Mouse (Mus musculus) lung, postnatal 0 days (tissue): ENCODE results near the gene Sarm1. TPM values are rescaled to one million over a fixed set of nuclear protein-coding genes. Genes with fewer than 3 reads are reported as not detected.
A peak's percentile ranks its signal among the peaks of the same experiment; 100 is the strongest.

Source experiments
- ATAC-seq: fragments of 200-750 bp; cut with Nextera tagmentation; 2 replicates; pipeline ENCODE4 v1.8.0; 2017; ENCODE audit warnings: moderate library complexity
- DNase-seq: peaks from one replicate; pipeline ENCODE4 v3.0.0-alpha.2; 2016; ENCODE audit warnings: low spot score
- H3K27ac ChIP-seq: fragments of 300-500 bp; sonication (generic); 2 replicates; pipeline ENCODE4 v1.5.1; 2014; ENCODE audit warnings: antibody characterized with exemption, mild to moderate bottlenecking, low read length, mixed read lengths
- H3K27me3 ChIP-seq: fragments of 300-500 bp; sonication (generic); replicated peaks from 2 replicates; pipeline ENCODE4 v1.6.1; 2014; ENCODE audit warnings: low read length, mixed read lengths; ENCODE audit not compliant: insufficient read depth
- H3K36me3 ChIP-seq: fragments of 300-500 bp; sonication (generic); 2 replicates; pipeline ENCODE4 v1.6.1; 2014; ENCODE audit warnings: low read length, mixed read lengths; ENCODE audit not compliant: insufficient read depth
- H3K4me1 ChIP-seq: fragments of 300-500 bp; sonication (generic); 2 replicates; pipeline ENCODE4 v1.6.1; 2014; ENCODE audit warnings: antibody characterized with exemption, low read depth, low read length, mixed read lengths; ENCODE audit not compliant: insufficient read depth
- H3K4me2 ChIP-seq: fragments of 300-500 bp; sonication (generic); replicated peaks from 2 replicates; pipeline ENCODE4 v1.6.1; 2014; ENCODE audit warnings: low read depth, mild to moderate bottlenecking, low read length, moderate library complexity, mixed read lengths
- H3K4me3 ChIP-seq: fragments of 300-500 bp; sonication (generic); 2 replicates; pipeline ENCODE4 v1.5.1; 2014; ENCODE audit warnings: low read depth, low read length
- H3K9ac ChIP-seq: fragments of 300-500 bp; sonication (generic); replicated peaks from 2 replicates; pipeline ENCODE4 v1.6.1; 2014; ENCODE audit warnings: low read depth, mild to moderate bottlenecking
- H3K9me3 ChIP-seq: fragments of 300-500 bp; sonication (generic); 2 replicates; pipeline ENCODE4 v1.6.1; 2016; ENCODE audit warnings: low read length, mixed read lengths
- CTCF ChIP-seq: IDR thresholded peaks from 2 replicates; pipeline ENCODE4 v1.5.1; 2016; ENCODE audit warnings: antibody characterized with exemption, mild to moderate bottlenecking
- EP300 ChIP-seq: IDR thresholded peaks from 2 replicates; pipeline ENCODE4 v1.6.1; 2016; ENCODE audit warnings: antibody characterized with exemption, mild to moderate bottlenecking, control low read depth
- WGBS: fragments of 180-500 bp; shearing (Covaris S2); extraction: QIAGEN DNeasy Blood & Tissue Kit; methylation state at CpG from one replicate; pipeline ENCODE4 v1.1.7; 2014; 5-methylcytosine and 5-hydroxymethylcytosine counted together
- polyA plus RNA-seq: library from polyadenylated mRNA; unstranded; fragments of >200 nt; fragmentation: Nextera tagmentation; extraction: Ambion mirVana; gene quantifications from 2 replicates; pipeline ENCODE4 v1.2.1, GENCODE M21; 2015

Sarm1 gene
- polyA plus RNA-seq, 1 experiment from 2014 or later: 0.16 TPM

GRCm38 (mm10) chr11:78434052-78434451, 63.5 kb downstream of the Sarm1 start:
- no peak overlapping the region for H3K4me2 ChIP-seq
- H3K9ac ChIP-seq: no peak overlapping the region
- DNase-seq (no peak), ATAC-seq (no peak)
- TF ChIP-seq CTCF (no peak), EP300 (no peak)
- H3K27ac ChIP-seq: no peak overlapping the region
- H3K36me3 ChIP-seq: no peaks in the 10 kb centered on the region
- H3K4me3 ChIP-seq: no peak overlapping the region
- WGBS: 50% methylated on average over 4 of the region's 4 CpGs
- no peaks in the 10 kb centered on the region for H3K27me3 ChIP-seq
- no peaks in the 10 kb centered on the region for H3K9me3 ChIP-seq
- H3K4me1 ChIP-seq: no peaks in the 10 kb centered on the region

- ATAC-seq: no peak
These were observed 66.4 kb downstream of the Sarm1 start for GRCm38 (mm10) chr11:78431176-78431575.

GRCm38 (mm10) chr11:78430195-78430878, 67.2 kb downstream of the Sarm1 start:
- no peaks in the 10 kb centered on the region for H3K4me1 ChIP-seq
- no peak overlapping the region for H3K9ac ChIP-seq
- no peaks in the 10 kb centered on the region for H3K36me3 ChIP-seq
- no peak overlapping the region for H3K4me2 ChIP-seq
- H3K4me3 ChIP-seq: no peak overlapping the region
- H3K9me3 ChIP-seq: no peaks in the 10 kb centered on the region
- WGBS: 52% methylated on average over 11 of the region's 11 CpGs
- H3K27me3 ChIP-seq: no peaks in the 10 kb centered on the region
- TF ChIP-seq CTCF (no peak), EP300 (no peak)
- ATAC-seq (no peak), DNase-seq (no peak)
- no peak overlapping the region for H3K27ac ChIP-seq

More at GRCm38 (mm10) chr11:78431176-78431575, 66.4 kb downstream of the Sarm1 start:
- H3K9ac ChIP-seq: no peak overlapping the region
- 77% methylated on average over 10 of the region's 10 CpGs for WGBS
- no peak overlapping the region for H3K27ac ChIP-seq
- no peak for DNase-seq
- no peak for TF ChIP-seq CTCF
- TF ChIP-seq EP300: no peak
- H3K4me1 ChIP-seq: no peaks in the 10 kb centered on the region
- no peak overlapping the region for H3K4me3 ChIP-seq
- no peaks in the 10 kb centered on the region for H3K9me3 ChIP-seq
- no peak overlapping the region for H3K4me2 ChIP-seq
- no peaks in the 10 kb centered on the region for H3K36me3 ChIP-seq
- H3K27me3 ChIP-seq: no peaks in the 10 kb centered on the region

GRCm38 (mm10) chr11:78428309-78428708, 69.2 kb downstream of the Sarm1 start:
- no peaks in the 10 kb centered on the region for H3K9me3 ChIP-seq
- H3K4me3 ChIP-seq: no peak overlapping the region
- H3K36me3 ChIP-seq: no peaks in the 10 kb centered on the region
- WGBS: 68% methylated on average over 5 of the region's 5 CpGs
- TF ChIP-seq CTCF (peak; percentile 14; the same call in 1 of the 2 replicates), EP300 (no peak)
- no peak for DNase-seq
- H3K9ac ChIP-seq: no peak overlapping the region
- no peaks in the 10 kb centered on the region for H3K4me1 ChIP-seq
- H3K27ac ChIP-seq: no peak overlapping the region
- ATAC-seq: no peak
- no peaks in the 10 kb centered on the region for H3K27me3 ChIP-seq
- H3K4me2 ChIP-seq: no peak overlapping the region

GRCm38 (mm10) chr11:78427655-78428054, 69.9 kb downstream of the Sarm1 start:
- no peaks in the 10 kb centered on the region for H3K4me1 ChIP-seq
- no peak overlapping the region for H3K27ac ChIP-seq
- no peaks in the 10 kb centered on the region for H3K27me3 ChIP-seq
- TF ChIP-seq EP300: no peak
- TF ChIP-seq CTCF: no peak
- no peak overlapping the region for H3K4me2 ChIP-seq
- H3K9me3 ChIP-seq: no peaks in the 10 kb centered on the region
- ATAC-seq (no peak), DNase-seq (no peak)
- 88% methylated on average over 6 of the region's 6 CpGs for WGBS
- H3K36me3 ChIP-seq: no peaks in the 10 kb centered on the region
- no peak overlapping the region for H3K4me3 ChIP-seq
- H3K9ac ChIP-seq: no peak overlapping the region

GRCm38 (mm10) chr11:78425572-78425971, 72.0 kb downstream of the Sarm1 start:
- no peak for DNase-seq
- WGBS: 71% methylated on average over 1 of the region's 1 CpGs

More at GRCm38 (mm10) chr11:78425572-78425971, 72.0 kb downstream of the Sarm1 start:
- Histone ChIP-seq H3K4me2 (no peak overlapping the region), H3K27me3 (no peaks in the 10 kb centered on the region), H3K27ac (no peak overlapping the region), H3K4me1 (no peaks in the 10 kb centered on the region), H3K9me3 (no peaks in the 10 kb centered on the region), H3K9ac (no peak overlapping the region), H3K36me3 (no peaks in the 10 kb centered on the region), H3K4me3 (no peak overlapping the region)
- ATAC-seq: no peak
- TF ChIP-seq EP300 (no peak), CTCF (no peak)
